Mouse (Mus musculus): ENCODE results near the gene Dock1.

Gene Dock1

DNA sequence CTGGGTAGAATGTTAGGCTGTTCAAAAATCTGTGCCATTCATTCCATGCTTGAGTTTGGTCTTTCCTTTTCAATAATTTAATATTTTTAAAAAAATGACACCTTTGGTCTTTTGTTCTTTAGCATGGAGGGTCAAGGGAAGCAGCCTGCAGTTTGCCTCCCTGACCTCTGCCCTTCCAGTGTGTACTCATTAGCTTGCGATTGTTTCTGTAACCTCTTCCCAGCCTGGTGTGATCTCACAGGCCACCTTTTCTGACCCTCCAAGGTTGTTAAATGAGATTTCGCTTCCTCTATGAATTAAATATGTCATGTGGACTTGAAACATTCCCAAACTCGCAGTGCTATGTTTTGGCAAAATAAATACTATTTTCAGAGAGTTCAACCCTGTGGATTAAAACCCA, 151.6 kb downstream of the Dock1 start:
- no peak for DNase-seq (ENCODE audit: low spot score in 2 of 2)

DNA sequence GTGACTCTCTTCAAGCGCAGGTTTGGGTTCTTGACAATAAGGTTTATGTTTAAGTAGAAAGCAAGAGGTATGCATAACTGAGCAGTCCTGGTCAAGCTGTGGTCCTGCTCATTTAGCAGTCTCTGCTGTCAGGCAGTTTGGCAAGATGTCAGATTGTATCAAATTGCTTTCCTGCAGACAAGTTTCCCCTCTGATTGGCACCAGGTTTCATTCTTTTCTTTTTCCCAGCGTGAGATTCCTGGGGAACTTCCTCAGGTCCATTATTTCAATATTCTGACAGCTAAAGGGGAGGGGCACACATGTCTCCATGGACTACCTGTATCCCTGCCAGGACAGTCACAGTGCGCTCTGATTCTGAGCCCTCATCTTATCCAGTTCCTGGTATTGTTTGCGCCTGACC, 153.4 kb downstream of the Dock1 start:
- no peak for DNase-seq (ENCODE audit: low spot score in 2 of 2)

DNA sequence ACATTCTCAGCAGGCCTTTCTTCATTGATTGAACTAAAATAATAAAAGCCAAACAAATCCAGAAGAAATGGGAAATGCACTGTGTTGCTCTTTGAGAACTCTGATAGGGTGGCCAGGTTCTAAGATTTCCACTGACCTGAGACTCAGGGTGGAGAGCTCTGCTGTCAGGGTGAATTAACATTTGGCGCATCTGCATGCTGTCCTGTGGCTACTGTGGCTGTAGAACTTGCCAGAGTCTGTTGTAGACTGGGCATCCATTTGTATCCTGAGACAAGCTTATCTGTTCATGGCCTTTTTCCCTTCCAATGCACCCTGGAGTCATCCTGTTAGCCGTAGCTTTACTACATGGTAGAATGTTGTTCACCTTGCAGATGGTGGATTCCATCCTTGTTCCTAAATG, 169.6 kb downstream of the Dock1 start:
- DNase-seq (ENCODE audit: low spot score in 2 of 2) = no peak

- DNase-seq (ENCODE audit: low spot score in 2 of 2) = no peak
Observed at GRCm38 (mm10) chr7:134842751-134843150, 172.3 kb downstream of the Dock1 start.

GRCm38 (mm10) chr7:134862000-134862399, 191.5 kb downstream of the Dock1 start:
- no peak for DNase-seq (ENCODE audit: low spot score in 2 of 2)

GRCm38 (mm10) chr7:134864175-134864574, 193.7 kb downstream of the Dock1 start:
- DNase-seq (ENCODE audit: low spot score in 2 of 2) = no peak

- DNase-seq (ENCODE audit: low spot score in 2 of 2) = no peak
Observed at GRCm38 (mm10) chr7:134872511-134872910, 202.1 kb downstream of the Dock1 start.

- no peak for DNase-seq (ENCODE audit: low spot score in 2 of 2)
Observed at GRCm38 (mm10) chr7:134872981-134873380, 202.5 kb downstream of the Dock1 start.

DNA sequence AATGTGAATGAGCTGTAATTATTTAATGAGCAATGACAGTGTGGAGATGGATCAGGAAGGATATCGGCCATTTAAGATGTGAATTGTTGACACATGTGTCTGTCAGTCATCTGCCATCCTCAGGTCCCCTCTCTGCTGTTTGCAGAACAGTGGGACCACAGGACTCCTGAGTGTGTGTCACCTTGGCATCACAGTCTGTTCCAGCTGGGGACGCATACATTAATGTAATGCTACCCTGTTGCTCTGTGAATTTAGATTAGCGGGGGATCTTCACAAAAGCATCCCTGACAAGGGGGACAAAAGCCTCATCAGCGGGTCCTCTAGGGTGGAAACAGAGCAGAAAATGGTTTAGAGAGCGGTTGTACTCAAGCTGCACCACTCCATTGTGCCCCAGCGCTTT, 208.5 kb downstream of the Dock1 start:
- no peak for DNase-seq (ENCODE audit: low spot score in 2 of 2)

GRCm38 (mm10) chr7:134880431-134880830, 210.0 kb downstream of the Dock1 start:
- DNase-seq (ENCODE audit: low spot score in 2 of 2) = no peak

GRCm38 (mm10) chr7:134883516-134883915, 213.1 kb downstream of the Dock1 start:
- DNase-seq (ENCODE audit: low spot score in 2 of 2) = no peak

GRCm38 (mm10) chr7:134892449-134892871, 222.0 kb downstream of the Dock1 start:
- no peak for DNase-seq (ENCODE audit: low spot score in 2 of 2)

GRCm38 (mm10) chr7:134892972-134893371, 222.5 kb downstream of the Dock1 start:
- DNase-seq (ENCODE audit: low spot score in 2 of 2) = no peak

- DNase-seq (ENCODE audit: low spot score in 2 of 2) = no peak
Observed at GRCm38 (mm10) chr7:134894604-134895003, 224.2 kb downstream of the Dock1 start.

- DNase-seq (ENCODE audit: low spot score in 2 of 2) = no peak
Observed at GRCm38 (mm10) chr7:134899462-134899861, 229.0 kb downstream of the Dock1 start.

GRCm38 (mm10) chr7:134901992-134902391, 231.5 kb downstream of the Dock1 start:
- no peak for DNase-seq (ENCODE audit: low spot score in 2 of 2)

- no peak for DNase-seq (ENCODE audit: low spot score in 2 of 2)
Observed at GRCm38 (mm10) chr7:134931886-134932285, 261.4 kb downstream of the Dock1 start.

DNA sequence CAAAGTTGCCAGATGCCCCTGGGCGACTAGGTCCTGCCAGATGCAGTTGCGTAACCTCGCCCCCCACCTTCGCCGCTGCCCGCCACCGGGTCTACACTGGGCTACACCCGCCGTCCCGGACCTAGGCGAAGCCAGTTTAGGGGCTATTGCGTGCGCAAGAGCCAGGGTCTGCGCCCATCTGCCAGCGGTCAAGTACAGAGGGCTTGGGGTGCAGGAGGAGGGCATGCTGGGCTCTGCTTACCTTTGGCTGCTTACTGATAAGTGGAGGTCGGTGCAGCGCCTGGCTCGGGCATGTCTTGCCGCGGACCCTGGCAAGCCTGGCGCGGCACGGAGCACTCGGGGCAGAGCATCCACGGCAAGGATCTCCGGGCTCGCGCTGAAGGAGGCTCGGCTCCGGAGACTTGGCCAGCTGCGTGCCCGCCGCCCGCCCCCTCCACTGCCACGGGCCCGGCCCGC, 267.0 kb downstream of the Dock1 start:
- DNase-seq (ENCODE audit: low spot score in 2 of 2) = no peak

GRCm38 (mm10) chr7:134937927-134938609, 267.6 kb downstream of the Dock1 start, which contains the start of gene Fam196a:
Fam196a (minus strand) TSS chr7:134938430.
- DNase-seq (ENCODE audit: low spot score in 2 of 2) = no peak

DNA sequence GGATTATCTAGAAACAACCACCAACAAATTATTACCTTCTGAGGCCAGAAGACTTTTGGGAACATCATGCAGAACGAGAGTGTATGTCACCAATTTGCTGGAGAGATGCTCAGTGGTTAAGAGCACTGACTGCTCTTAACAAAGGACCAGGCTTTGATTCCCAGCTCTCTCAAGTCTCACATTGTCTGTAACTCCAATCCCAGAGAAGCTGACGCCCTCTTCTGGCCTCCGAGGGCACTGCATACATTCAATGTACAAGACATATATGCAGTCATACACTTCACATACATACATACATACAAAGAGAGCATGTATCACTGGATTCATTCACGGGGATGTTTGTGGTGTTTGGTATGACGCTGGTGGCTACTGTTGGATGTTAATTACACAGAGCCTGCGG, 271.4 kb downstream of the Dock1 start:
- no peak for DNase-seq (ENCODE audit: low spot score in 2 of 2)

DNA sequence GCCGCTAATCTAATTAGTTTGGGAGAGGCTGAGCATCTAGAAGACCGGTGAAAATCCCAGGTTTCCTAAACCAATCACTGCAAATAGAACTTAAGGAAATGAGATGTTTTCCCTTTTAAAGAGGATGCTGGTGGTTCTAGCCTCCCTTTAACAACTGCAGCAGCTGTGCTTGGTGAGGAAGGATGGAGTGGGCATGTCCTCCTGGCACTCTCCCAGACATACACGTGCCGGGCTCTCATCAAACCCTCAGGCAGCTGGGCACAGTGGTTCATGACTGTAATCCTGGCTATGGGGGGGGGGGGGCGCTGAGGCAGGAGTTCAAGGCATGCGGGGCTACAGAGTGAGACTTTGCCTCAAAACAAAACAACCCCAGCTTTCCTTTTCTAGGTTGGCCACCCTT, 272.6 kb downstream of the Dock1 start:
- DNase-seq (ENCODE audit: low spot score in 2 of 2) = no peak

GRCm38 (mm10) chr7:134943701-134944100, 273.2 kb downstream of the Dock1 start:
- no peak for DNase-seq (ENCODE audit: low spot score in 2 of 2)

- no peak for DNase-seq (ENCODE audit: low spot score in 2 of 2)
Observed at GRCm38 (mm10) chr7:134945925-134946716, 275.7 kb downstream of the Dock1 start.

All from spleen, postnatal 36 days (tissue).